Mouse (Mus musculus) thymus, adult 2 months (tissue): ENCODE data around the gene Irx1. TPM values are rescaled to one million over a fixed set of nuclear protein-coding genes. Genes with fewer than 3 reads are reported as not detected.

ENCODE experiments used
- DNase-seq: peaks from one replicate; pipeline ENCODE4 v3.0.0; 2021
- H3K27ac ChIP-seq: fragments of 200-500 bp; 2 replicates; pipeline ENCODE4 v1.5.1; 2012; ENCODE audit warnings: low read length, control low read depth; ENCODE audit not compliant: control insufficient read depth, insufficient read depth
- H3K27me3 ChIP-seq: fragments of 200-500 bp; 2 replicates; pipeline ENCODE4 v1.6.1; 2012; ENCODE audit warnings: mild to moderate bottlenecking, low read length, moderate library complexity, mixed read lengths; ENCODE audit not compliant: control insufficient read depth, insufficient read depth
- H3K36me3 ChIP-seq: fragments of 200-500 bp; 2 replicates; pipeline ENCODE4 v1.6.1; 2012; ENCODE audit warnings: mild to moderate bottlenecking, low read length, moderate library complexity; ENCODE audit not compliant: control insufficient read depth, insufficient read depth
- H3K4me1 ChIP-seq: fragments of 200-500 bp; replicated peaks from 2 replicates; pipeline ENCODE4 v1.6.1; 2012; ENCODE audit warnings: low read length; ENCODE audit not compliant: control insufficient read depth, insufficient read depth
- H3K4me3 ChIP-seq: fragments of 200-500 bp; 2 replicates; pipeline ENCODE4 v1.5.1; 2012; ENCODE audit warnings: mild to moderate bottlenecking, low read length, control low read depth, moderate library complexity; ENCODE audit not compliant: control insufficient read depth, insufficient read depth
- CTCF ChIP-seq: fragments of 200-500 bp; IDR thresholded peaks from 2 replicates; pipeline ENCODE4 v1.5.1; 2012; ENCODE audit warnings: mild to moderate bottlenecking, control low read depth, low read length, moderate library complexity, borderline replicate concordance; ENCODE audit not compliant: control insufficient read depth, poor library complexity, insufficient read depth; ENCODE audit errors: extremely low read depth
- POLR2A ChIP-seq: fragments of 200-500 bp; IDR thresholded peaks from 2 replicates; pipeline ENCODE4 v1.6.1; 2012; ENCODE audit warnings: mild to moderate bottlenecking, low read length, control low read depth, moderate library complexity; ENCODE audit not compliant: control insufficient read depth, poor library complexity, insufficient read depth; ENCODE audit errors: extremely low read depth
- WGBS: fragments of 180-500 bp; shearing (Covaris S2); methylation state at CpG from one replicate; pipeline ENCODE4 v1.1.7; 2018; 5-methylcytosine and 5-hydroxymethylcytosine counted together
- polyA plus RNA-seq: library from polyadenylated mRNA; depleted of rRNA; stranded (reverse); fragments of >200 nt; gene quantifications from 2 replicates; pipeline ENCODE4 v1.2.3, GENCODE M21; 2012

Irx1 gene
- polyA plus RNA-seq, 1 experiment, result 0.80 TPM

GRCm38 (mm10) chr13:71959361-71960276 is 3.9 kb downstream of the Irx1 start:
- Histone ChIP-seq H3K27me3 (peaks cover 14% of the 10 kb centered on the region; the same call in 1 of the 2 replicates), H3K4me1 (no peaks in the 10 kb centered on the region), H3K27ac (no peak overlapping the region), H3K4me3 (no peak overlapping the region), H3K36me3 (no peaks in the 10 kb centered on the region)
- TF ChIP-seq CTCF, result no peak
- no peak for TF ChIP-seq POLR2A
- WGBS, result 7% methylated on average over 76 of the region's 76 CpGs
- DNase-seq, result no peak

GRCm38 (mm10) chr13:71958651-71959050 is 4.9 kb downstream of the Irx1 start:
- no peak for DNase-seq
- Histone ChIP-seq H3K36me3 (no peaks in the 10 kb centered on the region), H3K27me3 (peaks cover 12% of the 10 kb centered on the region; the same call in 1 of the 2 replicates), H3K4me1 (no peaks in the 10 kb centered on the region), H3K4me3 (no peak overlapping the region), H3K27ac (no peak overlapping the region)
- TF ChIP-seq CTCF (no peak), POLR2A (no peak)
- WGBS, result 7% methylated on average over 16 of the region's 16 CpGs

GRCm38 (mm10) chr13:71957811-71958351 is 5.6 kb downstream of the Irx1 start:
- Histone ChIP-seq H3K4me3 (no peak overlapping the region), H3K27me3 (peaks cover 8% of the 10 kb centered on the region; the same call in 1 of the 2 replicates)

GRCm38 (mm10) chr13:71957147-71957546 is 6.4 kb downstream of the Irx1 start:
- peaks cover 4% of the 10 kb centered on the region; the same call in 1 of the 2 replicates for H3K27me3 ChIP-seq
- H3K36me3 ChIP-seq, result no peaks in the 10 kb centered on the region
- no peaks in the 10 kb centered on the region for H3K4me1 ChIP-seq
- no peak overlapping the region for H3K4me3 ChIP-seq
- H3K27ac ChIP-seq, result no peak overlapping the region
- WGBS, result 13% methylated on average over 18 of the region's 18 CpGs
- TF ChIP-seq CTCF (no peak), POLR2A (no peak)
- DNase-seq, result no peak

More at GRCm38 (mm10) chr13:71957811-71958351, 5.6 kb downstream of the Irx1 start:
- WGBS, result 7% methylated on average over 21 of the region's 21 CpGs
- TF ChIP-seq CTCF, result no peak
- TF ChIP-seq POLR2A, result no peak
- no peaks in the 10 kb centered on the region for H3K4me1 ChIP-seq
- H3K36me3 ChIP-seq, result no peaks in the 10 kb centered on the region
- no peak overlapping the region for H3K27ac ChIP-seq
- no peak for DNase-seq

GRCm38 (mm10) chr13:71956481-71956880 is 7.0 kb downstream of the Irx1 start:
- no peaks in the 10 kb centered on the region for H3K4me1 ChIP-seq
- H3K36me3 ChIP-seq, result no peaks in the 10 kb centered on the region
- H3K4me3 ChIP-seq, result no peak overlapping the region
- no peak for DNase-seq
- 2% methylated on average over 9 of the region's 9 CpGs for WGBS
- no peak overlapping the region for H3K27ac ChIP-seq
- no peaks in the 10 kb centered on the region; the same call in 1 of the 2 replicates for H3K27me3 ChIP-seq
- TF ChIP-seq POLR2A, result no peak
- no peak for TF ChIP-seq CTCF

GRCm38 (mm10) chr13:71951966-71952365 is 11.6 kb downstream of the Irx1 start:
- DNase-seq, result no peak
- 88% methylated on average over 11 of the region's 11 CpGs for WGBS

More at GRCm38 (mm10) chr13:71951966-71952365, 11.6 kb downstream of the Irx1 start:
- no peaks in the 10 kb centered on the region for H3K36me3 ChIP-seq
- H3K27ac ChIP-seq, result no peak overlapping the region
- no peaks in the 10 kb centered on the region for H3K27me3 ChIP-seq
- H3K4me1 ChIP-seq, result no peaks in the 10 kb centered on the region
- no peak overlapping the region for H3K4me3 ChIP-seq
- TF ChIP-seq CTCF, result no peak
- no peak for TF ChIP-seq POLR2A
